Mouse (Mus musculus) midbrain, postnatal 0 days (tissue): ENCODE measurements around the gene Lce6a. TPM values are rescaled to one million over a fixed set of nuclear protein-coding genes. Genes with fewer than 3 reads are reported as not detected.

Experiments
- ATAC-seq: fragments of 200-750 bp; cut with Nextera tagmentation; 2 replicates; pipeline ENCODE4 v1.8.0; 2017; ENCODE audit warnings: moderate number of reproducible peaks, mild to moderate bottlenecking, moderate TSS enrichment, moderate library complexity; ENCODE audit not compliant: low FRiP score
- DNase-seq: peaks from one replicate; pipeline ENCODE4 v3.0.0-alpha.2; 2015; ENCODE audit warnings: low spot score
- H3K27ac ChIP-seq: fragments of 300-500 bp; sonication (generic); 2 replicates; pipeline ENCODE4 v1.5.1; 2014; ENCODE audit warnings: low read depth, mild to moderate bottlenecking, low read length, mixed read lengths
- H3K27me3 ChIP-seq: fragments of 300-500 bp; sonication (generic); 2 replicates; pipeline ENCODE4 v1.6.1; 2014; ENCODE audit warnings: low read length, control low read depth, mixed read lengths; ENCODE audit not compliant: insufficient read depth
- H3K36me3 ChIP-seq: fragments of 300-500 bp; sonication (generic); 2 replicates; pipeline ENCODE4 v1.6.1; 2014; ENCODE audit warnings: low read length, control low read depth, mixed read lengths; ENCODE audit not compliant: insufficient read depth
- H3K4me1 ChIP-seq: fragments of 300-500 bp; sonication (generic); 2 replicates; pipeline ENCODE4 v1.6.1; 2014; ENCODE audit warnings: mild to moderate bottlenecking, control low read depth, antibody characterized with exemption, low read length, mixed read lengths; ENCODE audit not compliant: insufficient read depth
- H3K4me2 ChIP-seq: fragments of 300-500 bp; sonication (generic); 2 replicates; pipeline ENCODE4 v1.6.1; 2014; ENCODE audit warnings: low read depth, mild to moderate bottlenecking, low read length, mixed read lengths; ENCODE audit not compliant: poor library complexity, severe bottlenecking
- H3K4me3 ChIP-seq: fragments of 300-500 bp; sonication (generic); 2 replicates; pipeline ENCODE4 v1.5.1; 2014; ENCODE audit warnings: low read depth, mild to moderate bottlenecking, low read length, moderate library complexity
- H3K9ac ChIP-seq: fragments of 300-500 bp; sonication (generic); replicated peaks from 2 replicates; pipeline ENCODE4 v1.6.1; 2014; ENCODE audit warnings: mild to moderate bottlenecking, low read length, moderate library complexity, mixed read lengths; ENCODE audit not compliant: poor library complexity, severe bottlenecking
- H3K9me3 ChIP-seq: fragments of 300-500 bp; sonication (generic); 2 replicates; pipeline ENCODE4 v1.6.1; 2016; ENCODE audit warnings: low read length, control low read depth
- CTCF ChIP-seq: IDR thresholded peaks from 2 replicates; pipeline ENCODE4 v1.5.1; 2016; ENCODE audit warnings: antibody characterized with exemption, mild to moderate bottlenecking
- WGBS: fragments of 180-500 bp; shearing (Covaris S2); extraction: QIAGEN DNeasy Blood & Tissue Kit; methylation state at CpG from one replicate; pipeline ENCODE4 v1.1.7; 2014; 5-methylcytosine and 5-hydroxymethylcytosine counted together
- polyA plus RNA-seq: library from polyadenylated mRNA; unstranded; fragments of >200 nt; fragmentation: Nextera tagmentation; extraction: Ambion mirVana; gene quantifications from 2 replicates; pipeline ENCODE4 v1.2.1, GENCODE M21; 2015
- total RNA-seq: library from RNA; depleted of rRNA; stranded (reverse); fragments of >200 nt; gene quantifications from 2 replicates; pipeline ENCODE4 v1.2.3, GENCODE M21; 2014

Lce6a gene
- total and polyA plus RNA-seq, 2 experiments from 2014 or later, result not detected

- H3K4me1 ChIP-seq, result no peaks in the 10 kb centered on the region
- H3K9ac ChIP-seq, result no peak overlapping the region
- no peak overlapping the region for H3K4me3 ChIP-seq
- peak; percentile 35 for DNase-seq
- TF ChIP-seq CTCF, result no peak
- no peak overlapping the region for H3K4me2 ChIP-seq
- no peak for ATAC-seq
- H3K27ac ChIP-seq, result no peak overlapping the region
- no peaks in the 10 kb centered on the region for H3K9me3 ChIP-seq
- WGBS, result 15% methylated on average over 1 of the region's 1 CpGs
- no peaks in the 10 kb centered on the region for H3K27me3 ChIP-seq
- H3K36me3 ChIP-seq, result no peaks in the 10 kb centered on the region
These were observed 16.5 kb upstream of the Lce6a start for GRCm38 (mm10) chr3:92637745-92638652.

GRCm38 (mm10) chr3:92609804-92610203 is 11.7 kb downstream of the Lce6a start:
- Histone ChIP-seq H3K4me2 (no peak overlapping the region), H3K9ac (no peak overlapping the region), H3K4me1 (no peaks in the 10 kb centered on the region), H3K36me3 (no peaks in the 10 kb centered on the region), H3K4me3 (no peak overlapping the region), H3K27ac (no peak overlapping the region), H3K27me3 (no peaks in the 10 kb centered on the region), H3K9me3 (no peaks in the 10 kb centered on the region)
- no peak for DNase-seq
- ATAC-seq, result no peak
- WGBS, result 47% methylated on average over 1 of the region's 1 CpGs
- no peak for TF ChIP-seq CTCF

- no peak within 1 kb of the TSS for H3K4me2 ChIP-seq
- DNase-seq (no peak), ATAC-seq (no peak)
- no peaks in the 10 kb centered on the region for H3K27me3 ChIP-seq
- no peaks in the 10 kb centered on the region for H3K4me1 ChIP-seq
- no peaks in the 10 kb centered on the region for H3K9me3 ChIP-seq
- H3K36me3 ChIP-seq, result no peaks in the 10 kb centered on the region
- no peak within 1 kb of the TSS for H3K27ac ChIP-seq
- TF ChIP-seq CTCF, result no peak
- no peak within 1 kb of the TSS for H3K4me3 ChIP-seq
- no peak within 1 kb of the TSS for H3K9ac ChIP-seq
These were observed 14.1 kb downstream of the Lce6a start, which contains the start of gene 2210017I01Rik for GRCm38 (mm10) chr3:92607392-92607791. 2210017I01Rik (minus strand) TSS chr3:92607492.

- peak; percentile 39; the same call in 1 of the 2 replicates for TF ChIP-seq CTCF
- Histone ChIP-seq H3K4me1 (no peaks in the 10 kb centered on the region), H3K9me3 (0 out of 2 replicates have a peak, but pooled peaks cover 3% of the 10 kb centered on the region), H3K4me3 (no peak overlapping the region), H3K4me2 (no peak overlapping the region), H3K27ac (no peak overlapping the region), H3K36me3 (no peaks in the 10 kb centered on the region), H3K27me3 (no peaks in the 10 kb centered on the region), H3K9ac (no peak overlapping the region)
- no peak for ATAC-seq
- 55% methylated on average over 1 of the region's 1 CpGs for WGBS
- DNase-seq, result peak; percentile 22
These were observed 19.3 kb downstream of the Lce6a start for GRCm38 (mm10) chr3:92602169-92602568.

DNA sequence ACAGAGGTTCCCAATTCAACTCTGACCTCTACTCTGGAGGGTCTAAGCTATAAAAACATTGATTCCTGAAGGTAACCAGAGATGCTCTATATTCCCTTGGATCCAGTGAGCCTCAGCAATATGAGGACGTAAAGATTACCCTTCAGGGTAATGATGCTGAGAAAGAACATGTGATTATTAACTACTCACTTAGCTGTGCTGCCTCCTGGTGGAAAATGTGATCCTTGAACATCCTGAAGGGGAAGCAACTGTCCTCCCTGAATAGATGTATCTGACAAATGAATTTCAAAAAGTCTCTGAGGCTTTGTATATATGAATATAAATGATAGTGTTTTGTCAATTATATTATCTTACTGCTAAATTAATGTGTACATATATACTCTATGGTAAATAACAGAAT is 21.0 kb downstream of the Lce6a start:
- DNase-seq, result no peak
- Histone ChIP-seq H3K4me1 (no peaks in the 10 kb centered on the region), H3K9me3 (0 out of 2 replicates have a peak, but pooled peaks cover 3% of the 10 kb centered on the region), H3K4me3 (no peak overlapping the region), H3K36me3 (no peaks in the 10 kb centered on the region), H3K27ac (no peak overlapping the region), H3K27me3 (no peaks in the 10 kb centered on the region), H3K9ac (no peak overlapping the region), H3K4me2 (no peak overlapping the region)
- 74% methylated on average over 1 of the region's 1 CpGs for WGBS
- peak; percentile 11; the same call in 1 of the 2 replicates for TF ChIP-seq CTCF
- ATAC-seq, result no peak

- H3K27me3 ChIP-seq, result no peaks in the 10 kb centered on the region
- H3K4me3 ChIP-seq, result no peak overlapping the region
- no peak for DNase-seq
- no peaks in the 10 kb centered on the region for H3K4me1 ChIP-seq
- no peak for ATAC-seq
- H3K9me3 ChIP-seq, result 0 out of 2 replicates have a peak, but pooled peaks cover 3% of the 10 kb centered on the region
- H3K9ac ChIP-seq, result no peak overlapping the region
- H3K36me3 ChIP-seq, result no peaks in the 10 kb centered on the region
- no peak overlapping the region for H3K27ac ChIP-seq
- TF ChIP-seq CTCF, result no peak
- H3K4me2 ChIP-seq, result no peak overlapping the region
These were observed 21.5 kb downstream of the Lce6a start for GRCm38 (mm10) chr3:92599973-92600372.
